Mouse (Mus musculus) limb, embryonic 11.5 days (tissue): ENCODE results near the gene Hist1h2ai. TPM values are rescaled to one million over a fixed set of nuclear protein-coding genes. Genes with fewer than 3 reads are reported as not detected.
"Not testable (repeated sequence)": the region's sequence is repeated elsewhere in the genome, so short reads cannot be mapped to it uniquely, and the experiment has no call there.

ENCODE experiments used
- ATAC-seq: fragments of 200-750 bp; cut with Nextera tagmentation; 2 replicates; pipeline ENCODE4 v1.8.0; 2017; ENCODE audit warnings: low read depth; ENCODE audit not compliant: insufficient number of reproducible peaks, low FRiP score, low TSS enrichment
- DNase-seq: peaks from one replicate; pipeline ENCODE4 v3.0.0-alpha.2; 2015; ENCODE audit warnings: low spot score
- H3K27ac ChIP-seq: fragments of 300-500 bp; sonication (generic); replicated peaks from 2 replicates; pipeline ENCODE4 v1.5.1; 2014; ENCODE audit warnings: low read depth, mild to moderate bottlenecking, low read length
- H3K27me3 ChIP-seq: fragments of 300-500 bp; sonication (generic); 2 replicates; pipeline ENCODE4 v1.6.1; 2014; ENCODE audit warnings: mild to moderate bottlenecking, low read length, mixed read lengths; ENCODE audit not compliant: control insufficient read depth, insufficient read depth
- H3K36me3 ChIP-seq: fragments of 300-500 bp; sonication (generic); 2 replicates; pipeline ENCODE4 v1.6.1; 2014; ENCODE audit warnings: mild to moderate bottlenecking, low read length, moderate library complexity, mixed read lengths; ENCODE audit not compliant: control insufficient read depth, insufficient read depth
- H3K4me1 ChIP-seq: fragments of 300-500 bp; sonication (generic); 2 replicates; pipeline ENCODE4 v1.6.1; 2014; ENCODE audit warnings: low read length, mixed read lengths; ENCODE audit not compliant: control insufficient read depth, insufficient read depth
- H3K4me2 ChIP-seq: fragments of 300-500 bp; sonication (generic); 2 replicates; pipeline ENCODE4 v1.6.1; 2014; ENCODE audit warnings: low read depth, mild to moderate bottlenecking, moderate library complexity; ENCODE audit not compliant: severe bottlenecking
- H3K4me3 ChIP-seq: fragments of 300-500 bp; sonication (generic); 2 replicates; pipeline ENCODE4 v1.5.1; 2014; ENCODE audit warnings: low read depth, low read length
- H3K9ac ChIP-seq: fragments of 300-500 bp; sonication (generic); 2 replicates; pipeline ENCODE4 v1.6.1; 2014; ENCODE audit warnings: mild to moderate bottlenecking, low read length
- H3K9me3 ChIP-seq: fragments of 300-500 bp; sonication (generic); 2 replicates; pipeline ENCODE4 v1.6.1; 2016; ENCODE audit warnings: low read length; ENCODE audit not compliant: control insufficient read depth
- WGBS: fragments of 180-500 bp; shearing (Covaris S2); extraction: QIAGEN DNeasy Blood & Tissue Kit; methylation state at CpG from one replicate; pipeline ENCODE4 v1.1.7; 2014; 5-methylcytosine and 5-hydroxymethylcytosine counted together
- polyA plus RNA-seq: library from polyadenylated mRNA; unstranded; fragments of >200 nt; fragmentation: Nextera tagmentation; extraction: Ambion mirVana; gene quantifications from 2 replicates; pipeline ENCODE4 v1.2.1, GENCODE M21; 2014

Gene Hist1h2ai
- polyA plus RNA-seq, 1 experiment from 2014 or later: 20.4 TPM

- Histone ChIP-seq H3K27ac (peak overlapping the region; percentile 97), H3K36me3 (no peaks in the 10 kb centered on the region), H3K9me3 (no peaks in the 10 kb centered on the region), H3K4me1 (peaks cover 8% of the 10 kb centered on the region), H3K27me3 (no peaks in the 10 kb centered on the region), H3K4me3 (peak overlapping the region; percentile 42), H3K9ac (peak overlapping the region; percentile 71), H3K4me2 (peak overlapping the region; percentile 77)
- DNase-seq (peak; percentile 60), ATAC-seq (no peak)
- 1% methylated on average over 22 of the region's 22 CpGs for WGBS
Measured at GRCm38 (mm10) chr13:21715131-21715863, 925 bp upstream of the Hist1h2ai start.

GRCm38 (mm10) chr13:21716540-21717391 is 544 bp downstream of the Hist1h2ai start:
- H3K27ac ChIP-seq: peak overlapping the region; percentile 97
- peak overlapping the region; percentile 43 for H3K4me3 ChIP-seq
- not testable (repeated sequence) for H3K27me3 ChIP-seq, H3K36me3 ChIP-seq, H3K9me3 ChIP-seq
- DNase-seq (peak; percentile 80), ATAC-seq (peak; percentile 2; the same call in 1 of the 2 replicates)
- WGBS: 0% methylated on average over 8 of the region's 38 CpGs
- H3K4me2 ChIP-seq: peak overlapping the region; percentile 77
- peaks cover 11% of the 10 kb centered on the region for H3K4me1 ChIP-seq
- H3K9ac ChIP-seq: peak overlapping the region; percentile 71

- Histone ChIP-seq H3K9ac (peak within 1 kb of the TSS; percentile 71), H3K4me1 (peaks cover 11% of the 10 kb centered on the region), H3K4me2 (peak within 1 kb of the TSS; percentile 77), H3K4me3 (peak within 1 kb of the TSS; percentile 43), H3K27ac (peak within 1 kb of the TSS; percentile 97)
- H3K36me3 ChIP-seq, H3K27me3 ChIP-seq, H3K9me3 ChIP-seq: not testable (repeated sequence)
- under 1% methylated on average over 27 of the region's 56 CpGs for WGBS
- peak; percentile 90 for DNase-seq
- ATAC-seq: peak; percentile 31; the same call in 1 of the 2 replicates
Measured at GRCm38 (mm10) chr13:21717397-21718357, 1.5 kb downstream of the Hist1h2ai start, which contains the start of gene Hist1h3h. Gene Hist1h3h (plus strand): TSS chr13:21717659.

- no peak for ATAC-seq
- Histone ChIP-seq H3K4me3 (peak overlapping the region; percentile 42), H3K4me1 (peaks cover 11% of the 10 kb centered on the region), H3K36me3 (no peaks in the 10 kb centered on the region), H3K4me2 (peak overlapping the region; percentile 72), H3K27ac (peak overlapping the region; percentile 88), H3K27me3 (no peaks in the 10 kb centered on the region), H3K9me3 (no peaks in the 10 kb centered on the region), H3K9ac (peak overlapping the region; percentile 66)
- WGBS: 57% methylated on average over 4 of the region's 4 CpGs
- peak; percentile 67 for DNase-seq
Measured at GRCm38 (mm10) chr13:21718381-21719080, 2.3 kb downstream of the Hist1h2ai start.

GRCm38 (mm10) chr13:21721107-21721756 is 5.0 kb downstream of the Hist1h2ai start:
- peak overlapping the region; percentile 64 for H3K4me2 ChIP-seq
- not testable (repeated sequence) for H3K27me3 ChIP-seq, ATAC-seq, H3K36me3 ChIP-seq, H3K9me3 ChIP-seq, H3K4me1 ChIP-seq
- peak; percentile 66 for DNase-seq
- peak overlapping the region; percentile 30 for H3K4me3 ChIP-seq
- H3K27ac ChIP-seq: peak overlapping the region; percentile 96
- 3% methylated on average over 20 of the region's 44 CpGs for WGBS
- peak overlapping the region; percentile 82 for H3K9ac ChIP-seq

GRCm38 (mm10) chr13:21721757-21722372 is 5.6 kb downstream of the Hist1h2ai start, which contains the start of gene Hist1h2bm:
Gene Hist1h2bm (plus strand): TSS chr13:21722044.
- DNase-seq: peak; percentile 84
- not testable (repeated sequence) for H3K9me3 ChIP-seq, H3K36me3 ChIP-seq, H3K4me1 ChIP-seq, H3K27me3 ChIP-seq
- H3K9ac ChIP-seq: peak within 1 kb of the TSS; percentile 82
- peak within 1 kb of the TSS; percentile 64 for H3K4me2 ChIP-seq
- WGBS: under 1% methylated on average over 37 of the region's 37 CpGs
- peak within 1 kb of the TSS; percentile 96 for H3K27ac ChIP-seq
- H3K4me3 ChIP-seq: peak within 1 kb of the TSS; percentile 30
- ATAC-seq: peak; percentile 97

GRCm38 (mm10) chr13:21722373-21722925 is 6.2 kb downstream of the Hist1h2ai start:
- peak overlapping the region; percentile 15; the same call in 1 of the 2 replicates for H3K4me3 ChIP-seq
- H3K4me2 ChIP-seq: peak overlapping the region; percentile 40
- no peaks in the 10 kb centered on the region for H3K9me3 ChIP-seq
- WGBS: 4% methylated on average over 11 of the region's 11 CpGs
- H3K4me1 ChIP-seq: 0 out of 2 replicates have a peak, but pooled peaks cover 4% of the 10 kb centered on the region
- DNase-seq (peak; percentile 71), ATAC-seq (peak; percentile 3; the same call in 1 of the 2 replicates)
- peak overlapping the region; percentile 44 for H3K9ac ChIP-seq
- H3K27ac ChIP-seq: peak overlapping the region; percentile 96
- H3K36me3 ChIP-seq: no peaks in the 10 kb centered on the region
- H3K27me3 ChIP-seq: no peaks in the 10 kb centered on the region
